Mouse (Mus musculus) neutrophil, adult 5-6 weeks (primary cell): Measurements from ENCODE around the gene Map4k3. TPM values are rescaled to one million over a fixed set of nuclear protein-coding genes. Genes with fewer than 3 reads are reported as not detected.
A peak's percentile ranks its signal among the peaks of the same experiment; 100 is the strongest.

ENCODE experiments used
- ATAC-seq: fragments of 151-379, 151-347 bp; 2 replicates; pipeline ENCODE4 v1.8.0; 2017; ENCODE audit warnings: mild to moderate bottlenecking, moderate TSS enrichment; ENCODE audit not compliant: insufficient number of reproducible peaks, poor library complexity, low FRiP score, severe bottlenecking; ENCODE audit errors: extremely low read depth
- total RNA-seq: library from RNA; stranded (forward); fragments of 200-1000 nt; gene quantifications from 2 replicates; pipeline ENCODE4 v1.2.3, GENCODE M21; 2017

Map4k3 gene
- total RNA-seq, 1 experiment from 2014 or later: 10.1 TPM

- ATAC-seq: no peak
Observed at GRCm38 (mm10) chr17:80696210-80696609, 32.1 kb downstream of the Map4k3 start.

- ATAC-seq: no peak
Observed at GRCm38 (mm10) chr17:80693707-80694106, 34.6 kb downstream of the Map4k3 start.

GRCm38 (mm10) chr17:80692183-80692582 is 36.1 kb downstream of the Map4k3 start:
- ATAC-seq: no peak

- no peak for ATAC-seq
Observed at GRCm38 (mm10) chr17:80688701-80689100, 39.6 kb downstream of the Map4k3 start.

GRCm38 (mm10) chr17:80686066-80686465 is 42.2 kb downstream of the Map4k3 start:
- ATAC-seq: no peak

- 0 out of 2 replicates have a peak, but pooled peaks have one; percentile 16 for ATAC-seq
Observed at GRCm38 (mm10) chr17:80683821-80684576, 44.3 kb downstream of the Map4k3 start.

GRCm38 (mm10) chr17:80683041-80683440 is 45.2 kb downstream of the Map4k3 start:
- ATAC-seq: no peak

- ATAC-seq: no peak
Observed at GRCm38 (mm10) chr17:80678190-80678589, 50.1 kb downstream of the Map4k3 start.

GRCm38 (mm10) chr17:80676859-80677535 is 51.3 kb downstream of the Map4k3 start:
- ATAC-seq: no peak

GRCm38 (mm10) chr17:80676211-80676610 is 52.1 kb downstream of the Map4k3 start:
- ATAC-seq: no peak

GRCm38 (mm10) chr17:80670395-80670794 is 57.9 kb downstream of the Map4k3 start:
- ATAC-seq: no peak

- ATAC-seq: no peak
Observed at GRCm38 (mm10) chr17:80663623-80664022, 64.7 kb downstream of the Map4k3 start.

GRCm38 (mm10) chr17:80662836-80663620 is 65.3 kb downstream of the Map4k3 start:
- no peak for ATAC-seq

- ATAC-seq: no peak
Observed at GRCm38 (mm10) chr17:80661896-80662295, 66.4 kb downstream of the Map4k3 start.

- no peak for ATAC-seq
Observed at GRCm38 (mm10) chr17:80660707-80661380, 67.4 kb downstream of the Map4k3 start.

GRCm38 (mm10) chr17:80660234-80660633 is 68.1 kb downstream of the Map4k3 start:
- no peak for ATAC-seq

GRCm38 (mm10) chr17:80659821-80660220 is 68.5 kb downstream of the Map4k3 start:
- no peak for ATAC-seq

GRCm38 (mm10) chr17:80654323-80654722 is 74.0 kb downstream of the Map4k3 start:
- ATAC-seq: no peak

GRCm38 (mm10) chr17:80652740-80653139 is 75.5 kb downstream of the Map4k3 start:
- ATAC-seq: no peak
